Mouse (Mus musculus) heart, postnatal 4 days (tissue): ENCODE results near the gene Rps16. TPM values are rescaled to one million over a fixed set of nuclear protein-coding genes. Genes with fewer than 3 reads are reported as not detected.
A peak's percentile ranks its signal among the peaks of the same experiment; 100 is the strongest.
"Not testable (repeated sequence)": the region's sequence is repeated elsewhere in the genome, so short reads cannot be mapped to it uniquely, and the experiment has no call there.

ENCODE experiments used
- DNase-seq: peaks from one replicate; pipeline ENCODE4 v3.0.0; 2021
- total RNA-seq, 2 experiments: library from RNA; stranded (reverse); gene quantifications; 2 replicates each; pipeline ENCODE4 v1.2.3; 2021

Gene Rps16
- total RNA-seq, 2 experiments from 2014 or later = 972 to 1,025 TPM

GRCm38 (mm10) chr7:28374647-28375046, 24.2 kb downstream of the Rps16 start:
- DNase-seq = no peak

GRCm38 (mm10) chr7:28375176-28375921, 24.9 kb downstream of the Rps16 start:
- peak; percentile 94 for DNase-seq

- DNase-seq = peak; percentile 81
These were observed 25.7 kb downstream of the Rps16 start for GRCm38 (mm10) chr7:28376011-28376771.

GRCm38 (mm10) chr7:28377190-28378065, 27.0 kb downstream of the Rps16 start:
- no peak for DNase-seq

- peak; percentile 67 for DNase-seq
These were observed 27.7 kb downstream of the Rps16 start for GRCm38 (mm10) chr7:28378066-28378690.

GRCm38 (mm10) chr7:28378769-28379651, 28.6 kb downstream of the Rps16 start:
- DNase-seq = peak; percentile 97

GRCm38 (mm10) chr7:28380237-28381016, 30.0 kb downstream of the Rps16 start, which contains the start of gene Zfp36:
Gene Zfp36, minus strand, starts transcription at chr7:28380253.
- no peak for DNase-seq

- DNase-seq = peak; percentile 84
These were observed 30.8 kb downstream of the Rps16 start for GRCm38 (mm10) chr7:28381017-28381790.

- peak; percentile 92 for DNase-seq
These were observed 31.5 kb downstream of the Rps16 start for GRCm38 (mm10) chr7:28381938-28382337.

- DNase-seq = no peak
These were observed 32.0 kb downstream of the Rps16 start for GRCm38 (mm10) chr7:28382347-28382951.

GRCm38 (mm10) chr7:28382981-28383396, 32.5 kb downstream of the Rps16 start:
- peak; percentile 52 for DNase-seq

- no peak for DNase-seq
These were observed 33.2 kb downstream of the Rps16 start for GRCm38 (mm10) chr7:28383606-28384005.

- DNase-seq = no peak
These were observed 33.7 kb downstream of the Rps16 start for GRCm38 (mm10) chr7:28384162-28384561.

GRCm38 (mm10) chr7:28385196-28385595, 34.7 kb downstream of the Rps16 start:
- no peak for DNase-seq

GRCm38 (mm10) chr7:28386007-28386406, 35.6 kb downstream of the Rps16 start:
- DNase-seq = no peak

GRCm38 (mm10) chr7:28386462-28386861, 36.0 kb downstream of the Rps16 start:
- peak; percentile 92 for DNase-seq

GRCm38 (mm10) chr7:28386877-28387276, 36.4 kb downstream of the Rps16 start:
- DNase-seq = not testable (repeated sequence)

GRCm38 (mm10) chr7:28387384-28387783, 36.9 kb downstream of the Rps16 start:
- not testable (repeated sequence) for DNase-seq

- DNase-seq = no peak
These were observed 39.9 kb downstream of the Rps16 start for GRCm38 (mm10) chr7:28390331-28390730.
